Mouse (Mus musculus): ENCODE results near the gene Pecam1. TPM values are rescaled to one million over a fixed set of nuclear protein-coding genes. Genes with fewer than 3 reads are reported as not detected.
"Not testable (repeated sequence)": the region's sequence is repeated elsewhere in the genome, so short reads cannot be mapped to it uniquely, and the experiment has no call there.

Gene Pecam1
- polyA plus RNA-seq, 1 experiment from 2014 or later: 10.7 TPM

DNA sequence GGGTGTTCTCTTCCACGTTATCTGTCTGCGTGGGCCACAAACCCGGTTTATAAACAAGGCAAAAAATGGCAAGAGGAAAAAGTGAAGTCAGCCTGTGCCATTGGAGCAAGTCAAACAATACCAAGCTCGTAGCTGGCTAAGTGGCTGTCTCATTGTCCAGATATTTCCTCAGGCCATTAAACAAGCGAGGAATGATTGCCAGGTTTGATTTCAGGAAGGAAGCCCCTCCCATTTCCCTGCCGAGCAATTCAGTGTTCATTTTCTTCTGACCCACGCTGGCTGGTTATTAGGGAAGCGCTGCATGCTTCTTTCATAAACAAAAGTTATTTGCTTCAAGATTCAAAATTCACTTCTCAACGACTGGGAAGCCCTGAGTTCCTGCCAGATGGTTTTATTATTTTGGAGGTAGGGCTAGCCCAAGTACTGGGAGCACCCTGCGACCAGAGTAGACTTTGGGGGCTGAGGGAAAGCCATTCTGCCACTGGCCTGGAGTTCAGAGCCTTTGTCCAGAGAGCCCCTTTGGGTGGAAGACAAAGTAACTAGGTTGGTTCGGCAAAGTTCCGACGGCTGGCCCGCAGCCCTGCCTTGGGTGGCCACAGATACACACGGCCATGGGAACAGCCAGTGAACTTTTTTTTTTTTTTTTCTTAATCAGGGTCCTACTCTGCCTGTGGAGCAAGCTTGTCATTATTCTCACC, 90.7 kb downstream of the Pecam1 start:
- WGBS (ENCODE audit: insufficient replicate concordance): 35% methylated on average over 15 of the region's 15 CpGs
- ATAC-seq: no peak
- Histone ChIP-seq H3K9me3 (replicated peaks) (no peaks in the 10 kb centered on the region), H3K27me3 (replicated peaks) (no peaks in the 10 kb centered on the region), H3K27ac (peak overlapping the region; percentile 81), H3K4me1 (peaks cover 30% of the 10 kb centered on the region), H3K36me3 (no peaks in the 10 kb centered on the region), H3K9ac (no peak overlapping the region), H3K4me3 (no peak overlapping the region), H3K4me2 (no peak overlapping the region)

DNA sequence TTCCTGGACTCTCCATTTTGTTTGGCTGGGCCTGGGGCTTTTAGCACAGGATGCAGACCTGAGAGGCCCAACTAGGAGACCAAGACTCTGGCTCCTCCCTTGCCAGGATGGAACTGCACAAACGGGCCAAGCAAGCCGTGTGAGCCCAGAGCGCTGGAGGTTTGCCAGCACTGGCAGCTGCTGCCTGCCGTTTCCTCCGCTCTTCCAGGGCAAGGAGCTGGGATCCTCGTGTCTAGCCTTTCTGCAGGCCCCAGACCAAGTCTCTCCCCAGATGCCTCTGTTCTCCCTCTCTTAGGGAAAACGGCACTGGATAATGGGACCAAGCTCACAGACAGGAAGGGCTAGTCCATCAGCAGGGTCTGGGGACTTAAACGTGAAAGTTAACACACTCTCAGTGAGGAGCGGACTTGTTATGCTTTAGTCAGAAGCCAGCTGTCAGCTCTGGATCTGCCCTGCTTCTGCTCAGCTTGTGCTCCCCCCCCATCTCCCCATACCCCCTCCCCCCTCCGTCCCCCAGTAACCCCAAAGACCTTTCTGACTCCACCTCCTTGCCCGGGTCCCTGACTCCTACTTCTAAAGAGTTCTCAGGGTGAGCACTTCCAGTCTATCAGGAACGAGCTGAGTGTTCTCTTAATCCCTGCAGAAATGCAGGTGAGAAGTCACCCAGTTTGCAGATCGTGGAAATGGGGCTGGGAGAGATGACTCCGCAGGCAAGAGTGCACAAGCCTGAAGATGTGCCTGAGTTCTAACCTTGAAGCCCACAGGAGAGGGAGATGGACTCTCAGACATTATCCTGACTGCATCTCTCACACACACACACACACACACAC, 92.2 kb downstream of the Pecam1 start:
- Histone ChIP-seq H3K4me3 (no peak overlapping the region), H3K9me3 (replicated peaks) (no peaks in the 10 kb centered on the region), H3K4me2 (no peak overlapping the region), H3K36me3 (no peaks in the 10 kb centered on the region), H3K9ac (no peak overlapping the region; the same call in 1 of the 2 replicates), H3K4me1 (peaks cover 30% of the 10 kb centered on the region), H3K27me3 (replicated peaks) (no peaks in the 10 kb centered on the region), H3K27ac (peak overlapping the region; percentile 27)
- ATAC-seq: no peak; the same call in 1 of the 2 replicates
- WGBS (ENCODE audit: insufficient replicate concordance): 44% methylated on average over 14 of the region's 14 CpGs

DNA sequence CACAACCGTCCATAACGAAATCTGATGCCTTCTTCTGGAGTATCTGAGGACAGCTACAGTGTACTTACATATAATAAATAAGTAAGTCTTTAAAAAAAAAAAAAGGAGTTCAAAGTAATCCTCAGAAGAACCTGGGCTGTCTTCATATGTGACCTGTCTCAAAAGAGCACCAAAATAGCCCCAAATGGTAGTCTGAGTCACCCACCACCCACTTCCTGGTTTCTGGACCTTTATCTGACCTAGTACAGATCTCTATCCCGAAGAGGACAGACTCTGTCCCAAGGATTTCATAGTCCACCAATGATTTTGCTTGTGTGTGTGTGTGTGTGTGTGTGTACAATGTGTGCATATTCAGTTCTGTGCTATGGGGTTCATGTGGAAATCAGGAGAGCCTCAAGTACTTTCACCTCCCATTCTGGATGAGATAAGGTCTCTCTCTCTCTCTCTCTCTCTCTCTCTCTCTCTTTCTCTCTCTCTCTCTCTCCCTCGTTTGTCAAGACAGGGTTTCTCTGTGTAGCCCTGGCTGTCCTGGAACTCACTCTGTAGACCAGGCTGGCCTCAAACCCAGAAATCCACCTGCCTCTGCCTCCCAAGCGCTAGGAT, 93.4 kb downstream of the Pecam1 start:
- H3K27me3 ChIP-seq (replicated peaks); H3K27ac ChIP-seq; ATAC-seq; H3K36me3 ChIP-seq; H3K9ac ChIP-seq; H3K4me3 ChIP-seq; H3K4me2 ChIP-seq; H3K9me3 ChIP-seq (replicated peaks): not testable (repeated sequence)
- H3K4me1 ChIP-seq: peaks cover 30% of the 10 kb centered on the region
- 35% methylated on average over 5 of the region's 5 CpGs for WGBS (ENCODE audit: insufficient replicate concordance)

DNA sequence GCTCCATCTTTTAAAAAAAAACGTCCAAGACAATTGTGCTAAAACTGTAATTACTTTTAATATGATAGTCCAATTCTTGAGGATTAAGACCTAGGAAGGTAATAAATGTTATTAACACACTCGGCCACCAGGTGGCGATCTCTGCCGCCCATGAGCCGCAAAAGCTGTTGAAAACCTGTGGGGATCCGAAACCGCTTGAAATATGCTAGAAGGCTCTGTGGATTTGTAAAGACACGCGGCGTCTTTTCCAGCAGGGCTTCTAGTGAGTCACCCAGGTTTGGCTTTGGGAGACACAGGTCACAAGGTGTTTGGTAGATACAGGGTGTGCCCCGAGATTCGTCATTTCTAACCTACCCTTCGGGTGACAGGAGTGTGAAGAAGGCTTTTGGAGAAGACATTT, 102.1 kb downstream of the Pecam1 start:
- Histone ChIP-seq H3K9ac (no peak overlapping the region), H3K4me3 (no peak overlapping the region), H3K27ac (no peak overlapping the region), H3K36me3 (no peaks in the 10 kb centered on the region), H3K27me3 (replicated peaks) (no peaks in the 10 kb centered on the region), H3K9me3 (replicated peaks) (no peaks in the 10 kb centered on the region), H3K4me2 (peak overlapping the region; percentile 25), H3K4me1 (no peaks in the 10 kb centered on the region)
- ATAC-seq: no peak
- WGBS (ENCODE audit: insufficient replicate concordance): 21% methylated on average over 13 of the region's 13 CpGs

DNA sequence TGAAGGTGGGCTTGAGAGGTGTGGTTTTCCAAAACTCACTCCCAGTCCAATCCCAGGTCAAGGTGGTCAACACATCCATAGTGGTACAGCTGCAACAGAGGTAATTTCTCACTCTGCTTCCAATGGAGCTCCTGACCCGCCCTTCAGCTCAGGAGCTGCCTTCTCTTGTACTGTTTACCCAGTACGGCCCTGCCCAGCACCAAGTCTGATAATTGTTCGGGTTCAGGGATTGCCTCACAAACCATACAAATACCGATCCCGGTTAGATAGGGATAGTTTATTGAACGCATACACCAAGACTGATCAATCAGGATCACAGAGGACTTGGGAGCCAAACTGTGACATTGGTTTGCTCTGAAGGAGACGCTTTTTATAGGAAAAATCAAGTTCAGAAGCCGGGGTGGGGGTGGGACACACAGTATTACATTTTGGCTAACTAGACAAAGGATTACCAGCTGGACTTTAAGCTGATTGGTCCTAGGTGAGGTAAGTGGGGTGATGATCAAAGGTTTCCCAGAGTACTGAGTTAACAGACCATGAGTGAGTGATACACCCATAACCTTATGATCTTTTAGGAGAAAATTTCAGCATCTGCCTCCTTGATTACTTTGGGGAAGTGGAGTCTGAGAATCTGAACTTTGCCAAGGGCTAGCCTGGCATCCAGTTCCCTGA, 107.3 kb downstream of the Pecam1 start:
- H3K36me3 ChIP-seq: no peaks in the 10 kb centered on the region
- 64% methylated on average over 8 of the region's 8 CpGs for WGBS (ENCODE audit: insufficient replicate concordance)
- no peak overlapping the region for H3K4me3 ChIP-seq
- H3K4me2 ChIP-seq: no peak overlapping the region
- H3K27ac ChIP-seq: no peak overlapping the region
- H3K4me1 ChIP-seq: peaks cover 21% of the 10 kb centered on the region
- H3K9me3 ChIP-seq (replicated peaks): no peaks in the 10 kb centered on the region
- H3K27me3 ChIP-seq (replicated peaks): no peaks in the 10 kb centered on the region
- H3K9ac ChIP-seq: no peak overlapping the region
- peak; percentile 41; the same call in 1 of the 2 replicates for ATAC-seq

DNA sequence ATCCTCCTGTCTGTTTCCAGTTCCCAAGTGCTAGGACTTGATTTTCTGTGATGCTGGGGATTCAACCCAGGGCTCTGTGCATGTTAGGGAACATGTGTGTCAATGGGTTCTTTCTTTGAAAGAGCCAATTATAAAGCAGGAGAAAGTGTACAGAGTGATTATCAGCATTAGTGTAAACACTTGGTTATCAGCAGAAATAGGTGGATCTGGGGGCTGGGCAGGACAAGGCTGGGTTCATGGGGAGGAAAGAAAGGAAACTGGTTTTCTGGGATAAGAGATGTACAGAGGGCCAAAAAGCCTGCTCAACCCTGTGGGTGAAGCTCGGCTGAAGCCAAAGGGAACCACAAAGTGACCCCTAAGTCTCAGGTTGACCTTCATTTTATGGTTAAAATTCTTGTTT, 108.8 kb downstream of the Pecam1 start:
- H3K9me3 ChIP-seq (replicated peaks): no peaks in the 10 kb centered on the region
- H3K4me1 ChIP-seq: peaks cover 26% of the 10 kb centered on the region
- H3K36me3 ChIP-seq: no peaks in the 10 kb centered on the region
- WGBS (ENCODE audit: insufficient replicate concordance): 25% methylated on average over 1 of the region's 1 CpGs
- H3K27me3 ChIP-seq (replicated peaks): no peaks in the 10 kb centered on the region
- H3K27ac ChIP-seq: no peak overlapping the region
- H3K9ac ChIP-seq: no peak overlapping the region
- ATAC-seq: no peak
- no peak overlapping the region for H3K4me3 ChIP-seq
- no peak overlapping the region for H3K4me2 ChIP-seq

DNA sequence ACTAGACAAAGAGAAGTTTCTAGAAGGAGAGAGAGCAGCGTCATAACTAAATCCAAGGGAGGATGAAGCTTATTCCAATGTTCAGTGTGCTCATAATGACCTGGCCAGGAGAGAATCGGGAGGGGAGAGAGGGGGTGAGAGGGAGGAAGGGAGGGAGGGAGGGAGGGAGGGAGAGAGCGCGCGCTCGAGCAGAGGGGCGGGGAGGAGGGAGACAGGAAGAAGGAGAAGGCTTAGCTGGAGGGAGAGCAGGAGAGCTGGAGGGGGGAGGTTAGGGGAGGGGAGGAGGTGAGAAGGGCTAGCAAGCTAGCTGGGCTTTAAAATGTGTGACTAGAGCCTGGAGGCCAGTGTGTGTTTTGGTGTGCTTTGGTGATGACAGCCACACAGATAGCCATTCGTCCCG, 110.4 kb downstream of the Pecam1 start:
- peak overlapping the region; percentile 26 for H3K4me2 ChIP-seq
- no peak for ATAC-seq
- WGBS (ENCODE audit: insufficient replicate concordance): 14% methylated on average over 8 of the region's 9 CpGs
- H3K9me3 ChIP-seq (replicated peaks): no peaks in the 10 kb centered on the region
- no peaks in the 10 kb centered on the region for H3K27me3 ChIP-seq (replicated peaks)
- H3K4me1 ChIP-seq: peaks cover 26% of the 10 kb centered on the region
- H3K9ac ChIP-seq: no peak overlapping the region
- H3K36me3 ChIP-seq: no peaks in the 10 kb centered on the region
- no peak overlapping the region for H3K27ac ChIP-seq
- H3K4me3 ChIP-seq: no peak overlapping the region

DNA sequence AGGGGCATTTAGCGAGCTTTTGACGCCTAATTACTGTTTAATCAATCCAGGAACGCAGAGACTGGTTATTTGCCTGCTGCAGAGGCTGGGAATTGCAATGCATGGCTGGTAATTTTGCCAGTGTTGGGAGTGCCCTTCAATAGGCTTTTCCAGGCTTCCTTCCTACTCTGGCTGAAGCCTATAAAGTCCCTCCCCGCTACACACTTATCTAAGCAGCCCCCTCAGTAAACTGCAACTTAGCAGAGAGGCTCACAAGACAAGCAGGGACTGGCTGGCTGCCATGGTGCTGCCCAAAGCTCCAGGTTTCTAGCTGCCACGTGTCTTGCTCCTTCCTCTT, 111.1 kb downstream of the Pecam1 start:
- WGBS (ENCODE audit: insufficient replicate concordance): 24% methylated on average over 5 of the region's 5 CpGs
- no peaks in the 10 kb centered on the region for H3K9me3 ChIP-seq (replicated peaks)
- no peak overlapping the region for H3K4me2 ChIP-seq
- H3K27me3 ChIP-seq (replicated peaks): no peaks in the 10 kb centered on the region
- H3K9ac ChIP-seq: no peak overlapping the region
- no peak overlapping the region for H3K4me3 ChIP-seq
- no peak for ATAC-seq
- H3K36me3 ChIP-seq: no peaks in the 10 kb centered on the region
- no peak overlapping the region for H3K27ac ChIP-seq
- peaks cover 26% of the 10 kb centered on the region for H3K4me1 ChIP-seq

DNA sequence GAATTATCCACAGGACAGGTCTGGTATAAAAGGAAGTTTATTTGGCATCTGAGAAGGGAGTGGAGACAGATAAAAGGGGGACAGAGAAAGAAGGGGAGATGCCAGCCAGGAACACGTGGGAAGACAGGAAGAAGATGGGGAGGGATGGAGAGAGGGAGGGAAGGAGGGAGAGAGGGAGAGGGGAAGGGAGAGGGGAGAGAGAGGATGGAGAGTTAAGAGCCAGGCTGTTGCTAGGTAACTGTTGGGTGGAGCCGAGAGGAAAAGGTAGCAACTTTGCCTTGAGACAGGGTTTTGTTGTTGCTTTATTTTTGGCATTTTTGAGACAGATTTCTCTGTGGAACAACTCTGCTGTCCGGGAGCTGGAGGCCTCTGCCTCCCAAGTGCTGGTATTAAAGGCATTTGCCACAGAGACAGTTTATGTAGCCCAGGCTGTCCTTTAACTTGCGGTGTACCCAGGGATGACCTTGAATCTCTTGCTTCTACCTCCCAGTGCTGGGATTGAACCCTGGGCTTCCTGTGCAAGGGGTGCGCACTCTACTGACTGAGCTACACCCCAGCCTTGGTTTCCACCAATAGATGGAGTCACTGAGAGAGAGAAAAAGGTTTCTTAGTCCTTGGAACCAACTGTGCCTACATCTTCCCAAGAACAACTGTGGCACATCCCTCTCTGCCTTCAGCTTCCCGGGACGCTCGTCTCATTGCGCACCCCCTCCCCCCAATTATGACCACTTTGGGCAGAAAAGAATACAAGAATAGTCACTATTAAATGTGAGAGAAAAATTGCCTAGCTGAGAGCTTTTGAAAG, 111.7 kb downstream of the Pecam1 start:
- no peaks in the 10 kb centered on the region for H3K27me3 ChIP-seq (replicated peaks)

DNA sequence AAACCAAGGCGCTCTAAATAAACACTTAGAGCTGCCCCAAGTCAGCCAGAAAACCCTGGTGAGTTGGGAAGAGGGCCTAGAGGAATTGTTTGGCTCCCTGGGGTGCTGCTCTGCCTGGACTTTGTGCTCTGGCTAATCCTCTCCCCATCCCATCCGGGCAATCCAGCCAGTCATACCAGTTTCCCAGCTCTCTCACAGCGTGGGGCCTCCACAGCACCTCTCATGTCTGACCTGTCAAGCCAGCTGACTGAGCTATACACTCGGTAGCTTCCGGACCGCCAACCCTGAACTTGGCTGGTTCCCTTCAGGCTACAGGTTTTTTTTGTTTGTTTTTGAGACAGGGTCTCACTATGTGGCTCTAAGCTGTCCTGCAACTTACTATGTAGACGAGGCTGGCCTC, 112.7 kb downstream of the Pecam1 start:
- WGBS (ENCODE audit: insufficient replicate concordance): 41% methylated on average over 7 of the region's 7 CpGs
- no peak for ATAC-seq
- H3K36me3 ChIP-seq: no peaks in the 10 kb centered on the region
- no peaks in the 10 kb centered on the region for H3K27me3 ChIP-seq (replicated peaks)
- H3K4me3 ChIP-seq: no peak overlapping the region
- H3K27ac ChIP-seq: no peak overlapping the region
- H3K4me1 ChIP-seq: peaks cover 26% of the 10 kb centered on the region
- no peak overlapping the region for H3K4me2 ChIP-seq
- H3K9me3 ChIP-seq (replicated peaks): peaks cover 3% of the 10 kb centered on the region; the same call in 1 of the 2 replicates
- no peak overlapping the region for H3K9ac ChIP-seq

More for the DNA sequence above, 111.7 kb downstream of the Pecam1 start:
- WGBS (ENCODE audit: insufficient replicate concordance): 54% methylated on average over 9 of the region's 9 CpGs
- Histone ChIP-seq H3K36me3 (no peaks in the 10 kb centered on the region), H3K27ac (no peak overlapping the region), H3K4me3 (no peak overlapping the region), H3K9me3 (replicated peaks) (no peaks in the 10 kb centered on the region), H3K9ac (no peak overlapping the region), H3K4me2 (no peak overlapping the region), H3K4me1 (peaks cover 26% of the 10 kb centered on the region)
- ATAC-seq: no peak

DNA sequence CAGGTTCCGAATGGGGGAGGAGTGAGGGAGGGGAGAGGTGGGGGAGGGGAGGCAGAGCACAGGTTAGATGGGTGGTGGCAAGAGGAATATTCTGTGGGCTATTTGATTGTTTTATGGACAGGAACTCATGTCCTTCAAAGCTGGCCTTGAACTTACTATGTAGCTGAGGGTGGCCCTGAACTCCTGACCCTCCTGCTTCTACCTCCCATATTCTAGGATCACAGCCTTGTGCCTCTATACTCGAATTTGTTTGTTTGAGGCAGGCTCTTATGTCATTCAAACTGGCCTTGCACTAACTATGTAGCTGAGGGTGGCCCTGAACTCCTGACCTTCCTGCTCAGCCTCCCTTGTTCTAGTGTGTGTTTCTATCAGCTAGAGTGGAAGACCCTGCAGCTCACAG, 114.5 kb downstream of the Pecam1 start:
- WGBS (ENCODE audit: insufficient replicate concordance): 56% methylated on average over 2 of the region's 2 CpGs
- H3K9ac ChIP-seq: no peak overlapping the region
- no peaks in the 10 kb centered on the region for H3K36me3 ChIP-seq
- peaks cover 11% of the 10 kb centered on the region for H3K9me3 ChIP-seq (replicated peaks)
- H3K4me2 ChIP-seq: no peak overlapping the region
- H3K27me3 ChIP-seq (replicated peaks): no peaks in the 10 kb centered on the region
- ATAC-seq: no peak
- no peak overlapping the region for H3K27ac ChIP-seq
- no peak overlapping the region for H3K4me3 ChIP-seq
- H3K4me1 ChIP-seq: peaks cover 20% of the 10 kb centered on the region

All from liver, embryonic 12.5 days (tissue).